Comparison of ENCODE assay signal across 14 mouse cellular contexts in genomic region chr9:100520012-100520411, GRCm38 (mm10). TPM values are rescaled to one million over a fixed set of nuclear protein-coding genes. Genes with fewer than 3 reads are reported as not detected.
A peak's percentile ranks its signal among the peaks of the same experiment; 100 is the strongest.
DNase-seq lines count a peak whose midpoint lies in the region; ATAC-seq and TF ChIP-seq lines count a peak whose summit lies in the region.
"Had no signal": no experiment of that assay in that cellular context is flagged by ENCODE, and none has a peak within 500 bp of the region (broad histone marks: within the 10 kb centered on the region; RNA-seq: fewer than 3 reads in every experiment).

No protein-coding gene starts in this region.

- H3K36me3 ChIP-seq in heart, adult 2 months (ENCODE audit: control insufficient read depth, insufficient read depth, low read length) = peaks cover 11% of the 10 kb centered on the region; the same call in 1 of the 2 replicates
- H3K36me3 ChIP-seq in liver, postnatal 0 days (replicated peaks; ENCODE audit: insufficient read depth, low read length) = no peaks in the 10 kb centered on the region
- H3K36me3 ChIP-seq in liver, embryonic 11.5 days (ENCODE audit: control insufficient read depth, insufficient read depth, low read length) = no peaks in the 10 kb centered on the region
- H3K36me3 ChIP-seq: embryonic facial prominence, embryonic 15.5 days; forebrain, embryonic 15.5 days; heart, embryonic 10.5 days; limb, embryonic 12.5 days had no signal

- TF ChIP-seq POLR2A in heart, adult 2 months (IDR thresholded peaks at IDR 0.05; ENCODE audit: insufficient read depth, low read depth, low read length) = no peak

- no peaks in the 10 kb centered on the region for H3K9me3 ChIP-seq in liver, postnatal 0 days (ENCODE audit: low read length)
- H3K9me3 ChIP-seq in liver, embryonic 11.5 days (ENCODE audit: control insufficient read depth, low read length) = no peaks in the 10 kb centered on the region
- H3K9me3 ChIP-seq: embryonic facial prominence, embryonic 15.5 days; forebrain, embryonic 15.5 days; heart, embryonic 10.5 days; limb, embryonic 12.5 days; megakaryocyte, embryonic 14.5 days had no signal

- H3K27me3 ChIP-seq in heart, adult 2 months (ENCODE audit: control insufficient read depth, insufficient read depth, low read length) = no peaks in the 10 kb centered on the region
- H3K27me3 ChIP-seq in liver, postnatal 0 days (ENCODE audit: insufficient read depth, low read length) = no peaks in the 10 kb centered on the region
- no peaks in the 10 kb centered on the region for H3K27me3 ChIP-seq in liver, embryonic 11.5 days (replicated peaks; ENCODE audit: control insufficient read depth, insufficient read depth, low read length)
- H3K27me3 ChIP-seq: embryonic facial prominence, embryonic 15.5 days; forebrain, embryonic 15.5 days; limb, embryonic 12.5 days; megakaryocyte, embryonic 14.5 days had no signal

- no peak overlapping the region for H3K9ac ChIP-seq in heart, adult 2 months (ENCODE audit: low read depth, low read length)
- no peak overlapping the region for H3K9ac ChIP-seq in liver, postnatal 0 days (replicated peaks)
- H3K9ac ChIP-seq in liver, embryonic 11.5 days (ENCODE audit: low read depth, low read length) = no peak overlapping the region
- H3K9ac ChIP-seq: embryonic facial prominence, embryonic 15.5 days; forebrain, embryonic 15.5 days; hindbrain, embryonic 14.5 days; limb, embryonic 12.5 days had no signal

- peaks cover 8% of the 10 kb centered on the region for H3K79me2 ChIP-seq in heart, adult 2 months (replicated peaks; ENCODE audit: control insufficient read depth, insufficient read depth, low read length)

- no peak overlapping the region for H3K4me2 ChIP-seq in liver, postnatal 0 days (ENCODE audit: low read depth, low read length)
- no peak overlapping the region for H3K4me2 ChIP-seq in liver, embryonic 11.5 days
- H3K4me2 ChIP-seq: embryonic facial prominence, embryonic 15.5 days; forebrain, embryonic 15.5 days; hindbrain, embryonic 14.5 days; limb, embryonic 12.5 days had no signal

- peaks cover 6% of the 10 kb centered on the region for H3K4me1 ChIP-seq in heart, adult 2 months (ENCODE audit: control insufficient read depth, insufficient read depth, low read length)
- peaks cover 6% of the 10 kb centered on the region; the same call in 1 of the 2 replicates for H3K4me1 ChIP-seq in liver, postnatal 0 days (ENCODE audit: insufficient read depth)
- H3K4me1 ChIP-seq in liver, embryonic 11.5 days (replicated peaks; ENCODE audit: control insufficient read depth, insufficient read depth, low read length) = peaks cover 5% of the 10 kb centered on the region; the same call in 1 of the 2 replicates
- H3K4me1 ChIP-seq: embryonic facial prominence, embryonic 15.5 days; forebrain, embryonic 15.5 days; limb, embryonic 12.5 days had no signal

- intact Hi-C loops in heart, adult 2 months (cut with DNase I) = loop anchor here (1.0 to 2.0 kb wide), 4 partner anchors 25 to 397 kb away; partner anchors contain the start of gene Slc35g2
- intact Hi-C loops in heart, postnatal 25 days (cut with DNase I) = loop anchor here (2.0 to 5.0 kb wide), 4 partner anchors 25 to 397 kb away; partner anchors contain the start of gene Slc35g2

- WGBS in heart, adult 2 months = 98% methylated on average over 3 of the region's 3 CpGs
- 95% methylated on average over 3 of the region's 3 CpGs for WGBS in liver, postnatal 0 days (ENCODE audit: insufficient replicate concordance)
- 92% methylated on average over 3 of the region's 3 CpGs for WGBS in liver, embryonic 11.5 days

- peak overlapping the region; percentile 50 for H3K27ac ChIP-seq in heart, adult 2 months
- no peak overlapping the region for H3K27ac ChIP-seq in liver, postnatal 0 days (ENCODE audit: low read depth)
- no peak overlapping the region for H3K27ac ChIP-seq in liver, embryonic 11.5 days (ENCODE audit: low read depth, low read length)
- H3K27ac ChIP-seq: embryonic facial prominence, embryonic 15.5 days; forebrain, embryonic 15.5 days; heart, embryonic 10.5 days; hindbrain, embryonic 14.5 days; limb, embryonic 12.5 days had no signal

- DNase-seq in heart, adult 2 months = no peak
- DNase-seq in heart, postnatal 25 days (ENCODE audit: low spot score) = no peak
- no peak for DNase-seq in liver, postnatal 0 days
- no peak for DNase-seq in liver, embryonic 11.5 days (ENCODE audit: low spot score)
- peak; percentile 17 for DNase-seq in brain, adult 2 months (ENCODE audit: low read depth, low spot score)
- peak; percentile 12 for DNase-seq in retina, embryonic 14.5 days (ENCODE audit: low spot score)
- DNase-seq in layer of hippocampus, adult 18-20 months (ENCODE audit: low spot score in 2 of 2) = no peak
- DNase-seq in right cerebral cortex, adult 18-20 months = no peak

- TF ChIP-seq CTCF in heart, adult 2 months (IDR thresholded peaks at IDR 0.05) = peak; percentile 58
- TF ChIP-seq CTCF in liver, postnatal 0 days (IDR thresholded peaks at IDR 0.05; ENCODE audit: low read depth) = peak; percentile 24; the same call in 1 of the 2 replicates

- TF ChIP-seq EP300 in heart, adult 2 months (IDR thresholded peaks at IDR 0.05; ENCODE audit: insufficient read depth, low read depth, low read length) = no peak
- no peak for TF ChIP-seq EP300 in liver, postnatal 0 days (IDR thresholded peaks at IDR 0.05; ENCODE audit: low read depth)

- ATAC-seq in liver, postnatal 0 days = no peak
- no peak for ATAC-seq in liver, embryonic 11.5 days (replicated peaks; ENCODE audit: low FRiP score)
- ATAC-seq: forebrain, embryonic 15.5 days had no signal

- no peak overlapping the region for H3K4me3 ChIP-seq in heart, adult 2 months
- no peak overlapping the region for H3K4me3 ChIP-seq in liver, postnatal 0 days (ENCODE audit: low read depth, low read length)
- no peak overlapping the region for H3K4me3 ChIP-seq in liver, embryonic 11.5 days (ENCODE audit: low read depth, low read length)
- H3K4me3 ChIP-seq: embryonic facial prominence, embryonic 15.5 days; forebrain, embryonic 15.5 days; heart, embryonic 10.5 days; limb, embryonic 12.5 days had no signal

RNA-seq across cellular contexts. Expression of gene Nck1, which starts 25.9 kb away (rescaled TPM):
- 10 to 100 TPM; 41.7 to 47.5 TPM for total RNA-seq in heart, adult 2 months (2021)
- polyA plus RNA-seq in heart, adult 2 months (2012; rRNA removed) = 7.0 and 19.6 TPM in 2 replicates
- total RNA-seq in heart, postnatal 25 days (2021) = 10 to 100 TPM; 44.9 to 51.9 TPM
- 26.3 and 31.8 TPM in 2 replicates for polyA plus RNA-seq in liver, postnatal 0 days (2015; fragmentation: Nextera tagmentation; extraction: Ambion mirVana)
- polyA plus RNA-seq in liver, embryonic 11.5 days (2014; fragmentation: Nextera tagmentation; extraction: Ambion mirVana) = 51.6 and 51.9 TPM in 2 replicates
- 10 to 100 TPM; 35.8 to 36.5 TPM for total RNA-seq in layer of hippocampus, adult 18-20 months (2021)

RNA-seq across cellular contexts. Expression of gene Il20rb, which starts 33.4 kb away (rescaled TPM):
- 1 to 10 TPM in 1 of 2 experiments, under 1 TPM in 1; 0.86 to 1.6 TPM for total RNA-seq in heart, adult 2 months (2021)
- polyA plus RNA-seq in heart, adult 2 months (2012; rRNA removed) = 1.7 and 2.0 TPM in 2 replicates
- 1 to 10 TPM in 1 of 2 experiments, under 1 TPM in 1; 0.87 to 1.0 TPM for total RNA-seq in heart, postnatal 25 days (2021)
- polyA plus RNA-seq in liver, postnatal 0 days (2015; fragmentation: Nextera tagmentation; extraction: Ambion mirVana) = 0.48 and 0.88 TPM in 2 replicates
- polyA plus RNA-seq in liver, embryonic 11.5 days (2014; fragmentation: Nextera tagmentation; extraction: Ambion mirVana) = 0.59 and 0.78 TPM in 2 replicates
- total RNA-seq in layer of hippocampus, adult 18-20 months (2021) = 1 to 10 TPM; 3.9 to 4.2 TPM

RNA-seq across cellular contexts. Expression of gene Slc35g2, which starts 50.9 kb away (rescaled TPM):
- 1 to 10 TPM; 3.9 to 5.0 TPM for total RNA-seq in heart, adult 2 months (2021)
- 3.0 and 6.4 TPM in 2 replicates for polyA plus RNA-seq in heart, adult 2 months (2012; rRNA removed)
- total RNA-seq in heart, postnatal 25 days (2021) = 1 to 10 TPM; 3.7 to 4.9 TPM
- polyA plus RNA-seq in liver, postnatal 0 days (2015; fragmentation: Nextera tagmentation; extraction: Ambion mirVana) = 1.4 and 1.6 TPM in 2 replicates
- 2.4 and 4.1 TPM in 2 replicates for polyA plus RNA-seq in liver, embryonic 11.5 days (2014; fragmentation: Nextera tagmentation; extraction: Ambion mirVana)
- total RNA-seq in layer of hippocampus, adult 18-20 months (2021) = 10 to 100 TPM; 19.9 to 20.3 TPM

Comparison
In these comparisons a context has a peak if more than half of its experiments do, and no peak if none do; other contexts are left out.
1. DNase-seq: peak in brain, adult 2 months (single experiment) and retina, embryonic 14.5 days (single experiment); none in heart, adult 2 months (0 of 2), heart, postnatal 25 days (single experiment), liver, postnatal 0 days (single experiment), liver, embryonic 11.5 days (single experiment), layer of hippocampus, adult 18-20 months (0 of 2) and right cerebral cortex, adult 18-20 months (single experiment).